Mouse (Mus musculus) C2C12 (cell line): Measurements from ENCODE around the gene Secisbp2l. TPM values are rescaled to one million over a fixed set of nuclear protein-coding genes. Genes with fewer than 3 reads are reported as not detected.
A peak's percentile ranks its signal among the peaks of the same experiment; 100 is the strongest.

ENCODE experiments used
- H3K27me3 ChIP-seq: one replicate; pipeline ENCODE4 v1.6.1; 2011; ENCODE audit not compliant: control insufficient read depth, insufficient read depth, insufficient read length
- H3K36me3 ChIP-seq: one replicate; pipeline ENCODE4 v1.6.1; 2011; ENCODE audit not compliant: control insufficient read depth, insufficient read depth
- H3K4me3 ChIP-seq: one replicate; pipeline ENCODE4 v1.5.1; 2011; ENCODE audit warnings: mild to moderate bottlenecking, control low read depth; ENCODE audit not compliant: poor library complexity, insufficient read depth, severe bottlenecking
- H3K79me2 ChIP-seq: one replicate; pipeline ENCODE4 v1.6.1; 2011; ENCODE audit not compliant: control insufficient read depth, insufficient read depth
- H3K79me3 ChIP-seq: one replicate; pipeline ENCODE4 v1.6.1; 2011; ENCODE audit warnings: low read depth, control low read depth
- H3ac ChIP-seq: one replicate; pipeline ENCODE3; 2011; ENCODE audit warnings: low read depth; ENCODE audit not compliant: control insufficient read depth, insufficient read length
- CEBPB ChIP-seq: IDR thresholded peaks from one replicate; pipeline ENCODE4 v1.6.1; 2011; ENCODE audit warnings: low read depth, mild to moderate bottlenecking, control low read depth, moderate library complexity
- CTCF ChIP-seq: IDR thresholded peaks from one replicate; pipeline ENCODE4 v1.5.1; 2011; ENCODE audit not compliant: control insufficient read depth, insufficient read depth, insufficient read length
- FOSL1 ChIP-seq: IDR thresholded peaks from one replicate; pipeline ENCODE4 v1.8.0; 2011; ENCODE audit warnings: mild to moderate bottlenecking, low read length; ENCODE audit not compliant: poor library complexity, insufficient read depth, severe bottlenecking
- MAX ChIP-seq: IDR thresholded peaks from one replicate; pipeline ENCODE4 v1.6.1; 2011; ENCODE audit warnings: mild to moderate bottlenecking, control low read depth
- MYOD1 ChIP-seq: IDR thresholded peaks from one replicate; pipeline ENCODE4 v1.6.1; 2011; ENCODE audit warnings: low read depth; ENCODE audit not compliant: control insufficient read depth, insufficient read length
- MYOG ChIP-seq: IDR thresholded peaks from one replicate; pipeline ENCODE4 v1.6.1; 2011; ENCODE audit not compliant: control insufficient read depth, insufficient read length; ENCODE audit errors: extremely low read depth
- USF1 ChIP-seq: IDR thresholded peaks from one replicate; pipeline ENCODE4 v1.6.1; 2011; ENCODE audit warnings: low read depth, mild to moderate bottlenecking, control low read depth, moderate library complexity
- polyA plus RNA-seq: library from polyadenylated mRNA; unstranded; fragments of >200 nt; fragmentation: generic; extraction: Trizol; gene quantifications from one replicate; pipeline ENCODE4 v1.2.1, GENCODE M21; 2012; ENCODE audit warnings: missing spikeins

The Secisbp2l gene
- polyA plus RNA-seq, 1 experiment, result 5.7 TPM

GRCm38 (mm10) chr2:125735333-125736024 lies 47.2 kb downstream of the Secisbp2l start:
- Histone ChIP-seq H3K36me3 (peaks cover 23% of the 10 kb centered on the region), H3ac (no peak overlapping the region), H3K27me3 (no peaks in the 10 kb centered on the region), H3K79me3 (no peaks in the 10 kb centered on the region), H3K4me3 (no peak overlapping the region), H3K79me2 (no peaks in the 10 kb centered on the region)
- TF ChIP-seq CEBPB (no peak), MAX (no peak), MYOD1 (no peak), MYOG (no peak), CTCF (no peak), FOSL1 (no peak), USF1 (no peak)

DNA sequence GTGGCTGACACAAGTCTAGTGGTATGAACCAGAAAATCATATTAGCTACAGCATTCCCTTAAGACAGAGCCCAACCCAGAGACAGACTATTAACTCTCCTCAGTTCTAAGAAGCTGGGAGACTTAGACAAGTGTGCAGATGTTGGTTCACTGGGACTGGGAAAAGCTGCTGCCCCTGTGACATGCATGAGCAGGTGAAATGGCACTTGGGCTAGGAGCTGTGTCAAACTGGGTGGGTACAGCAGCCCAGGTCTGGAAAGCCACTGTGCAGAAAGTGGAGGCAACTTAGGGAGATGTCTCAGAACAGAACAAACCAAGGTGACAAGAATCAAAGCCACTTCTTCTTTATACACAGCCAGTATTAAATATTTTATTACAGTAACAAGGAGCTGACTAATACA lies 47.9 kb downstream of the Secisbp2l start:
- Histone ChIP-seq H3ac (no peak overlapping the region), H3K4me3 (no peak overlapping the region), H3K79me3 (no peaks in the 10 kb centered on the region), H3K79me2 (no peaks in the 10 kb centered on the region), H3K36me3 (peaks cover 16% of the 10 kb centered on the region), H3K27me3 (no peaks in the 10 kb centered on the region)
- TF ChIP-seq USF1, result no peak
- no peak for TF ChIP-seq MYOD1
- TF ChIP-seq CTCF, result no peak

- TF ChIP-seq CTCF (peak; percentile 93), MYOG (no peak), CEBPB (no peak), MAX (no peak), MYOD1 (no peak)
Measured at GRCm38 (mm10) chr2:125731763-125732560, 50.7 kb downstream of the Secisbp2l start.

GRCm38 (mm10) chr2:125724546-125725114 lies 58.0 kb downstream of the Secisbp2l start:
- H3K27me3 ChIP-seq, result no peaks in the 10 kb centered on the region
- no peaks in the 10 kb centered on the region for H3K79me3 ChIP-seq
- H3K36me3 ChIP-seq, result no peaks in the 10 kb centered on the region
- H3K79me2 ChIP-seq, result no peaks in the 10 kb centered on the region
- no peak overlapping the region for H3K4me3 ChIP-seq
- peak overlapping the region; percentile 30 for H3ac ChIP-seq
- TF ChIP-seq MYOD1, result no peak
- no peak for TF ChIP-seq CEBPB
- no peak for TF ChIP-seq MYOG
- no peak for TF ChIP-seq USF1
- no peak for TF ChIP-seq FOSL1
- no peak for TF ChIP-seq CTCF
- no peak for TF ChIP-seq MAX

More at GRCm38 (mm10) chr2:125731763-125732560, 50.7 kb downstream of the Secisbp2l start:
- no peaks in the 10 kb centered on the region for H3K36me3 ChIP-seq
- no peaks in the 10 kb centered on the region for H3K79me2 ChIP-seq
- H3K4me3 ChIP-seq, result no peak overlapping the region
- peak overlapping the region; percentile 4 for H3ac ChIP-seq
- no peaks in the 10 kb centered on the region for H3K27me3 ChIP-seq
- no peaks in the 10 kb centered on the region for H3K79me3 ChIP-seq

GRCm38 (mm10) chr2:125724086-125724430 lies 58.6 kb downstream of the Secisbp2l start, which contains the start of gene Shc4:
Gene Shc4 (minus strand): TSS chr2:125724148.
- no peaks in the 10 kb centered on the region for H3K79me2 ChIP-seq
- H3ac ChIP-seq, result peak within 1 kb of the TSS; percentile 76
- no peaks in the 10 kb centered on the region for H3K27me3 ChIP-seq
- no peak for TF ChIP-seq CTCF
- TF ChIP-seq USF1, result no peak
- no peak for TF ChIP-seq CEBPB
- TF ChIP-seq MYOG, result no peak
- TF ChIP-seq FOSL1, result no peak
- no peak for TF ChIP-seq MYOD1
- no peak for TF ChIP-seq MAX
- peak within 1 kb of the TSS; percentile 27 for H3K4me3 ChIP-seq
- H3K79me3 ChIP-seq, result no peaks in the 10 kb centered on the region
- no peaks in the 10 kb centered on the region for H3K36me3 ChIP-seq
